Mouse (Mus musculus) CH12.LX (cell line): ENCODE data around the gene Mgll.

ENCODE experiments used
- CHD2 ChIP-seq: IDR thresholded peaks from 2 replicates; pipeline ENCODE4 v1.6.1; 2011; ENCODE audit warnings: low read length, improper control_type of control experiment
- CTCF ChIP-seq, 2 experiments: IDR thresholded peaks in 1 of 2; conservative IDR thresholded peaks in 1 of 2; 2 replicates each; pipeline ENCODE4 v1.5.1; 2011 to 2012; ENCODE audit warnings: low read depth in 2 of 2, low read length in 2 of 2, improper control_type of control experiment in 1 of 2, inconsistent platforms in 1 of 2, mild to moderate bottlenecking in 1 of 2, moderate library complexity in 1 of 2
- E2F4 ChIP-seq: IDR thresholded peaks from 2 replicates; pipeline ENCODE4 v1.6.1; 2011; ENCODE audit warnings: low read depth, low read length, improper control_type of control experiment; ENCODE audit not compliant: insufficient replicate concordance
- EP300 ChIP-seq: IDR thresholded peaks from 2 replicates; pipeline ENCODE4 v1.6.1; 2011; ENCODE audit warnings: low read length, improper control_type of control experiment
- MAX ChIP-seq: IDR thresholded peaks from 2 replicates; pipeline ENCODE4 v1.6.1; 2011; ENCODE audit warnings: low read length, improper control_type of control experiment
- POLR2A ChIP-seq: IDR thresholded peaks from 2 replicates; pipeline ENCODE4 v1.6.1; 2011; ENCODE audit warnings: low read depth, mild to moderate bottlenecking, improper control_type of control experiment, low read length
- TCF12 ChIP-seq: IDR thresholded peaks from 2 replicates; pipeline ENCODE4 v1.6.1; 2014; ENCODE audit warnings: low read depth, mild to moderate bottlenecking, inconsistent platforms, low read length, improper control_type of control experiment
- USF1 ChIP-seq: IDR thresholded peaks from 2 replicates; pipeline ENCODE4 v1.6.1; 2014; ENCODE audit warnings: low read depth, mild to moderate bottlenecking, inconsistent platforms, low read length, improper control_type of control experiment

DNA sequence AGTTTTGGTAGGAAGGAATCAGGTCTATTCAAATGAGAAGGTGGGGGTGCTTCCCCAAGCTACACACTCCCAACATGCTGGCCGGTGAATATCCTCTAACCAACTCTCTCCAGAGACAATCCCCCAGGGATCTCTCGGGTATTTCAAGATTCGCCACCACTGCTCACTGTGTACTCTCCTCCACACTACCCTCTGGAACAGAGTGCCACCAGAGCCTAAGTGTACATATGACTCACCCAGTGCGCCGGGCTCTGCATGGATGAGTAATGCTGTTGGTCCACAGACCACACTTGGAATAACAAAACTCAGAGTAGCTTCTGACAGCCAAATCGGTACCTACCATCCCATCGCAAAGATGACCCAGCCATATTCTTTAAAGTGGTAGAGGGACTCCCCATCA lies 145.2 kb downstream of the Mgll start:
- TF ChIP-seq E2F4 = no peak
- TF ChIP-seq CTCF (conservative IDR thresholded peaks at IDR 0.05 in 1 of 2, IDR thresholded peaks at IDR 0.05 in 1 of 2; ENCODE audit: low read depth in 2 of 2, low read length in 2 of 2) = no peak
- TF ChIP-seq CHD2 = no peak
- TF ChIP-seq USF1 = no peak
- TF ChIP-seq MAX = no peak
- TF ChIP-seq EP300 = no peak
- no peak for TF ChIP-seq POLR2A
- TF ChIP-seq TCF12 = no peak
